Mouse (Mus musculus) induced T-regulatory cell, adult 2 months (primary cell): ENCODE measurements around the gene Vmn1r4.

ENCODE experiments used
- DNase-seq: peaks from one replicate; pipeline ENCODE4 v3.0.0-alpha.2; 2012; ENCODE audit warnings: low read depth

Gene Vmn1r4

GRCm38 (mm10) chr6:56923726-56924707, at the start of gene Vmn1r4, which contains the start of gene Nt5c3:
TSS of gene Vmn1r4 (plus strand) at chr6:56924015.
TSS of gene Nt5c3 (minus strand) at chr6:56923932.
- peak; percentile 98 for DNase-seq

- DNase-seq, result no peak
These were observed 46.9 kb upstream of the Vmn1r4 start for GRCm38 (mm10) chr6:56876870-56877269.

GRCm38 (mm10) chr6:56877985-56878384, 45.8 kb upstream of the Vmn1r4 start:
- DNase-seq, result peak; percentile 9

GRCm38 (mm10) chr6:56879352-56879955, 44.4 kb upstream of the Vmn1r4 start:
- peak; percentile 63 for DNase-seq

- DNase-seq, result no peak
These were observed 35.3 kb upstream of the Vmn1r4 start for GRCm38 (mm10) chr6:56888561-56888960.

GRCm38 (mm10) chr6:56890762-56891161, 33.1 kb upstream of the Vmn1r4 start:
- DNase-seq, result no peak

- no peak for DNase-seq
These were observed 24.2 kb upstream of the Vmn1r4 start for GRCm38 (mm10) chr6:56899601-56900000.

GRCm38 (mm10) chr6:56901336-56901735, 22.5 kb upstream of the Vmn1r4 start:
- DNase-seq, result no peak

- peak; percentile 89 for DNase-seq
These were observed 21.9 kb upstream of the Vmn1r4 start for GRCm38 (mm10) chr6:56901824-56902386.

GRCm38 (mm10) chr6:56902606-56903520, 21.0 kb upstream of the Vmn1r4 start:
- DNase-seq, result no peak

- DNase-seq, result no peak
These were observed 20.0 kb upstream of the Vmn1r4 start for GRCm38 (mm10) chr6:56903831-56904230.

- DNase-seq, result no peak
These were observed 19.5 kb upstream of the Vmn1r4 start for GRCm38 (mm10) chr6:56904330-56904729.

GRCm38 (mm10) chr6:56904982-56905381, 18.8 kb upstream of the Vmn1r4 start:
- DNase-seq, result no peak

- DNase-seq, result no peak
These were observed 18.3 kb upstream of the Vmn1r4 start for GRCm38 (mm10) chr6:56905486-56905885.

- DNase-seq, result no peak
These were observed 17.5 kb upstream of the Vmn1r4 start for GRCm38 (mm10) chr6:56906121-56906846.

- no peak for DNase-seq
These were observed 15.8 kb upstream of the Vmn1r4 start for GRCm38 (mm10) chr6:56907973-56908372.

GRCm38 (mm10) chr6:56908397-56908796, 15.4 kb upstream of the Vmn1r4 start:
- no peak for DNase-seq

- peak; percentile 75 for DNase-seq
These were observed 14.9 kb upstream of the Vmn1r4 start for GRCm38 (mm10) chr6:56908912-56909311.

- DNase-seq, result no peak
These were observed 12.9 kb upstream of the Vmn1r4 start for GRCm38 (mm10) chr6:56910910-56911309.

GRCm38 (mm10) chr6:56913092-56913858, 10.5 kb upstream of the Vmn1r4 start:
- DNase-seq, result no peak
